Mouse (Mus musculus) lung, adult 2 months (tissue): ENCODE results near the gene Scarf1.

ENCODE experiments used
- CTCF ChIP-seq: fragments of 200-500 bp; IDR thresholded peaks from 2 replicates; pipeline ENCODE4 v1.5.1; 2011; ENCODE audit warnings: mild to moderate bottlenecking, low read length, control low read depth; ENCODE audit not compliant: insufficient read depth
- POLR2A ChIP-seq: fragments of 200-500 bp; IDR thresholded peaks from 2 replicates; pipeline ENCODE4 v1.6.1; 2011; ENCODE audit warnings: low read depth, mild to moderate bottlenecking, control low read depth, low read length, borderline replicate concordance; ENCODE audit errors: extremely low read depth

GRCm38 (mm10) chr11:75546057-75546456, 32.7 kb downstream of the Scarf1 start:
- TF ChIP-seq CTCF (no peak), POLR2A (no peak)
